Mouse (Mus musculus): Measurements from ENCODE around the gene Nlgn1. TPM values are rescaled to one million over a fixed set of nuclear protein-coding genes. Genes with fewer than 3 reads are reported as not detected.
"Not testable (repeated sequence)": the region's sequence is repeated elsewhere in the genome, so short reads cannot be mapped to it uniquely, and the experiment has no call there.

Gene Nlgn1
- polyA plus RNA-seq, 1 experiment from 2014 or later = 0.09 TPM

DNA sequence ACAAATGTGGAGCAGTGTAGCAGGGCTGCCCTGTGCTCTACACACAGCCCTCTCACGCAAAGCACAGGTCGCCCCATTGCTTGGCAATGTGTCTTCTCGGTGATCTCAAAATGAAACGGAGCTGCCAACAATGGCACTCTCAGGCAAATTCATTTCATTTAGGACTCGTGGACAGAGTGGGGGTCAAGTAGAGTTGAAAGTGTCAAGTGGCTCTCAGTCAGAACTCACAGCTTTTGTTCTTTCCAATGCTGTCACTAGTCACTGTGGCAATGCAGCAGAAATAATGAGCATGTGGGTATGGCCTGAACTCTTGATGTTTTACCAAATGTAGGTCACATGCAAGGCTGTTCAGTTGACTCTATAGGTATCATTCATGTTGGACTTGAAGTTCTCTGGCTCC, 756.7 kb downstream of the Nlgn1 start:
- no peaks in the 10 kb centered on the region for H3K4me1 ChIP-seq (replicated peaks)
- H3K27ac ChIP-seq = no peak overlapping the region
- WGBS (ENCODE audit: insufficient replicate concordance) = 69% methylated on average over 5 of the region's 5 CpGs
- DNase-seq = no peak
- no peak overlapping the region for H3K9ac ChIP-seq
- H3K27me3 ChIP-seq = no peaks in the 10 kb centered on the region
- no peak overlapping the region for H3K4me3 ChIP-seq (replicated peaks)
- H3K9me3 ChIP-seq (replicated peaks) = no peaks in the 10 kb centered on the region
- H3K4me2 ChIP-seq = no peak overlapping the region
- no peaks in the 10 kb centered on the region for H3K36me3 ChIP-seq
- ATAC-seq (ENCODE audit: low read depth) = no peak

GRCm38 (mm10) chr3:25574840-25575239, 757.4 kb downstream of the Nlgn1 start:
- DNase-seq = no peak
- no peak overlapping the region for H3K4me3 ChIP-seq (replicated peaks)
- H3K9me3 ChIP-seq (replicated peaks) = no peaks in the 10 kb centered on the region
- no peak overlapping the region for H3K27ac ChIP-seq
- no peaks in the 10 kb centered on the region for H3K4me1 ChIP-seq (replicated peaks)
- no peaks in the 10 kb centered on the region for H3K27me3 ChIP-seq
- H3K9ac ChIP-seq = no peak overlapping the region
- H3K36me3 ChIP-seq = no peaks in the 10 kb centered on the region
- WGBS (ENCODE audit: insufficient replicate concordance) = 62% methylated on average over 3 of the region's 3 CpGs
- no peak overlapping the region for H3K4me2 ChIP-seq
- ATAC-seq (ENCODE audit: low read depth) = no peak

GRCm38 (mm10) chr3:25558513-25558912, 773.7 kb downstream of the Nlgn1 start:
- H3K36me3 ChIP-seq; H3K4me1 ChIP-seq (replicated peaks); H3K27ac ChIP-seq; H3K9ac ChIP-seq; H3K4me2 ChIP-seq; H3K27me3 ChIP-seq; ATAC-seq (ENCODE audit: low read depth); H3K4me3 ChIP-seq (replicated peaks); H3K9me3 ChIP-seq (replicated peaks); DNase-seq: not testable (repeated sequence)
- WGBS (ENCODE audit: insufficient replicate concordance) = 68% methylated on average over 1 of the region's 1 CpGs

- WGBS (ENCODE audit: insufficient replicate concordance) = 68% methylated on average over 7 of the region's 7 CpGs
Measured at GRCm38 (mm10) chr3:25549097-25549496, 783.2 kb downstream of the Nlgn1 start.

GRCm38 (mm10) chr3:25524236-25524635, 808.0 kb downstream of the Nlgn1 start:
- not testable (repeated sequence) for H3K4me1 ChIP-seq (replicated peaks); H3K4me3 ChIP-seq (replicated peaks); H3K27me3 ChIP-seq; H3K4me2 ChIP-seq; H3K36me3 ChIP-seq; DNase-seq; H3K27ac ChIP-seq; H3K9ac ChIP-seq; H3K9me3 ChIP-seq (replicated peaks); ATAC-seq (ENCODE audit: low read depth)
- WGBS (ENCODE audit: insufficient replicate concordance) = 44% methylated on average over 2 of the region's 3 CpGs

More at GRCm38 (mm10) chr3:25549097-25549496, 783.2 kb downstream of the Nlgn1 start:
- H3K27me3 ChIP-seq; H3K4me3 ChIP-seq (replicated peaks); H3K9ac ChIP-seq; H3K36me3 ChIP-seq; H3K4me1 ChIP-seq (replicated peaks); H3K4me2 ChIP-seq; ATAC-seq (ENCODE audit: low read depth); H3K27ac ChIP-seq; DNase-seq; H3K9me3 ChIP-seq (replicated peaks): not testable (repeated sequence)

DNA sequence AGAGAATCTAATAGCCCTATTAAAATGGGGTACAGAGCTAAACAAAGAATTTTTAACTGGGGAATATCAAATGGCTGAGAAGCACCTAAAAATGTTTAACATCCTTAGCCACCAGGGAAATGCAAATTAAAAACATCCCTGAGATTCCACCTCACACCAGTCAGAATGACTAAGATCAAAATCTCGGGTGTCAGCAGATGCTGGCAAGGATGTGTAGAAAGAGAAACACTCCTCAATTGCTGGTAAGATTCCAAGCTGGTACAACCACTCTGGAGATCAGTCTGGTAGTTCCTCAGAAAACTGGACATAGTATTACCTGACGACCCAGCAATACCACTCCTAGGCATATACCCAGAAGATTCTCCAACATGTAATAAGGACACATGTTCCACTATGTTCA, 869.2 kb downstream of the Nlgn1 start:
- Histone ChIP-seq H3K36me3 (no peaks in the 10 kb centered on the region), H3K4me2 (no peak overlapping the region), H3K9me3 (replicated peaks) (no peaks in the 10 kb centered on the region), H3K27me3 (no peaks in the 10 kb centered on the region), H3K9ac (no peak overlapping the region), H3K27ac (no peak overlapping the region), H3K4me1 (replicated peaks) (no peaks in the 10 kb centered on the region), H3K4me3 (replicated peaks) (no peak overlapping the region)
- DNase-seq (no peak), ATAC-seq (ENCODE audit: low read depth) (no peak)
- 66% methylated on average over 2 of the region's 2 CpGs for WGBS (ENCODE audit: insufficient replicate concordance)

DNA sequence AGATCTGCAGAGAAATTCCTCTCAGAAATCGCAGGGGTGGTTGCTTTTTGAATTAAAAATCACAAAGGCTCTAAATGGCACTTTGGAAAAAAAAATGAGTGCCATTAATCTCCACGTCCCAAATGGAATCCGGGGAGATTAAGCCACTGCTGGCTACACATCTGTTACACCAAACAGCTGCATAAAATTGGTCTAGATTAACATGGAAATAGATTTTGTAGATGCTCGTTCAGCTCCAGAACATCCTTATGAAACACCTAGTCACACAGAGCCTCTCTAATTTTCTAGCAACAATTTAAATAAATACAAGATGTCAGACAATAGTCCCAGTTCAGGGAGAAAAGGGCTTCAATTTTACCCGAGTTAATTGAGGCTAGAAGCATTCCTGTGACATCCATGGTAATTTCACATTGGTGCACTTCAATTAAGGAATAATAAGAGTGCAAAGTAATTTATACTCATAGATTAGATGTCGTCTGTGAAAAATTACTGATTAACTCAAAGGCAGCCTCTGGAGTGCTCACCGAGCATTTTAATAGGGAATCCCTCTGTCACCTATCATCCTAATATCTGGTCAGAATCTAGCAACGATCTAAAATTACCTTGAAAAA, 875.9 kb downstream of the Nlgn1 start:
- no peak for ATAC-seq (ENCODE audit: low read depth)
- Histone ChIP-seq H3K4me2 (no peak overlapping the region), H3K4me3 (replicated peaks) (no peak overlapping the region), H3K9ac (no peak overlapping the region), H3K4me1 (replicated peaks) (no peaks in the 10 kb centered on the region), H3K36me3 (no peaks in the 10 kb centered on the region), H3K27me3 (no peaks in the 10 kb centered on the region), H3K27ac (no peak overlapping the region), H3K9me3 (replicated peaks) (no peaks in the 10 kb centered on the region)
- no peak for DNase-seq
- WGBS (ENCODE audit: insufficient replicate concordance) = 53% methylated on average over 8 of the region's 8 CpGs

- H3K4me3 ChIP-seq (replicated peaks) = no peak overlapping the region
- ATAC-seq (ENCODE audit: low read depth) = no peak
- DNase-seq = no peak
- H3K27me3 ChIP-seq = no peaks in the 10 kb centered on the region
- H3K4me1 ChIP-seq (replicated peaks) = no peaks in the 10 kb centered on the region
- no peaks in the 10 kb centered on the region for H3K9me3 ChIP-seq (replicated peaks)
- no peak overlapping the region for H3K4me2 ChIP-seq
- no peak overlapping the region for H3K27ac ChIP-seq
- H3K9ac ChIP-seq = no peak overlapping the region
- WGBS (ENCODE audit: insufficient replicate concordance) = 47% methylated on average over 1 of the region's 1 CpGs
- H3K36me3 ChIP-seq = no peaks in the 10 kb centered on the region
Measured at GRCm38 (mm10) chr3:25452314-25452713, 879.9 kb downstream of the Nlgn1 start.

- no peak overlapping the region for H3K27ac ChIP-seq
- no peaks in the 10 kb centered on the region for H3K9me3 ChIP-seq (replicated peaks)
- DNase-seq = no peak
- H3K9ac ChIP-seq = no peak overlapping the region
- no peaks in the 10 kb centered on the region for H3K36me3 ChIP-seq
- H3K4me3 ChIP-seq (replicated peaks) = no peak overlapping the region
- no peak for ATAC-seq (ENCODE audit: low read depth)
- H3K27me3 ChIP-seq = no peaks in the 10 kb centered on the region
- no peak overlapping the region for H3K4me2 ChIP-seq
- no peaks in the 10 kb centered on the region for H3K4me1 ChIP-seq (replicated peaks)
- WGBS (ENCODE audit: insufficient replicate concordance) = 52% methylated on average over 6 of the region's 6 CpGs
Measured at GRCm38 (mm10) chr3:25450471-25450870, 881.8 kb downstream of the Nlgn1 start.

DNA sequence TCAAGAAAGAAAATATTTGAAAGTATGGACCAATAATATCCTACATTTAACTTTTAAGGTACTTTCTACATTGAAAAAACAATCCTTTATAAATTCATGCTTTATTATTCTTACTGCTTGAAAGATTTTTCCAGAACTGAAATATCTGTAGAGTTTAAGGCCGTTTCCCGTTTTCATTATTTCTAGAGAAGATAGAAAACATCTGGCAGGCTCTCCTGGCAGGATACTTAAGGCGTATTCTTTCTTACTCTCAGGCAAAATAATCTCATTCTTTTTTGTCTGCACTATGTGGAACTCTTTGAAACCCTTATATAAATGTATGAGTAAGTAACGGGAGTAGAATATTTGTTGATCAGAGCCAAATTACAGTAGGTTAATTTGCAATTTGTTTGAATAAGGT, 882.9 kb downstream of the Nlgn1 start:
- Histone ChIP-seq H3K4me2 (no peak overlapping the region), H3K4me1 (replicated peaks) (no peaks in the 10 kb centered on the region), H3K36me3 (no peaks in the 10 kb centered on the region), H3K9me3 (replicated peaks) (no peaks in the 10 kb centered on the region), H3K27me3 (no peaks in the 10 kb centered on the region), H3K27ac (no peak overlapping the region), H3K4me3 (replicated peaks) (no peak overlapping the region), H3K9ac (no peak overlapping the region)
- ATAC-seq (ENCODE audit: low read depth) (no peak), DNase-seq (no peak)
- 67% methylated on average over 4 of the region's 4 CpGs for WGBS (ENCODE audit: insufficient replicate concordance)

GRCm38 (mm10) chr3:25447181-25447580, 885.1 kb downstream of the Nlgn1 start:
- H3K4me2 ChIP-seq = no peak overlapping the region
- H3K4me3 ChIP-seq (replicated peaks) = no peak overlapping the region
- H3K27me3 ChIP-seq = no peaks in the 10 kb centered on the region
- 45% methylated on average over 1 of the region's 1 CpGs for WGBS (ENCODE audit: insufficient replicate concordance)
- no peak overlapping the region for H3K27ac ChIP-seq
- no peaks in the 10 kb centered on the region for H3K9me3 ChIP-seq (replicated peaks)
- no peak for DNase-seq
- H3K9ac ChIP-seq = no peak overlapping the region
- no peak for ATAC-seq (ENCODE audit: low read depth)
- no peaks in the 10 kb centered on the region for H3K36me3 ChIP-seq
- H3K4me1 ChIP-seq (replicated peaks) = no peaks in the 10 kb centered on the region

DNA sequence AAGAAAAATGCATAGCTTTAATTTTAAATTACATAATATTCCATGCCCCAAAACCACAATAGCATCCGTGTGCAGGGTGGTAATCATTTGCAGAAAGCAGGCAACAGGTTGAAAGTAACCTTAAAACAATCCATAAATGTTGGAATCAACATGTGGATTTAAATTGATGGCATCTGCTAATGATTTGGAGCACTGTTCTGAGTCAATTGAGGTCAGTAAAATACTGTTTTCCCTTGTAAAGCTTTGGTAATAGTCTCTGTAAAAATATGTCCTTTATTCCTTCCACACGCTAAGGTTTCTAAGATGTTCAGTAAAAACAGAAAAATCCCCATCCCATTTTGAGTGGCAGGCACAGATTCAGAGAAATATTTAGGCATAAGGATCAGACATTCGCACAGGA, 888.6 kb downstream of the Nlgn1 start:
- WGBS (ENCODE audit: insufficient replicate concordance) = 59% methylated on average over 3 of the region's 3 CpGs
- H3K4me1 ChIP-seq (replicated peaks) = no peaks in the 10 kb centered on the region

More for the DNA sequence above, 888.6 kb downstream of the Nlgn1 start:
- Histone ChIP-seq H3K4me3 (replicated peaks) (no peak overlapping the region), H3K27ac (no peak overlapping the region), H3K36me3 (no peaks in the 10 kb centered on the region), H3K4me2 (no peak overlapping the region), H3K9me3 (replicated peaks) (no peaks in the 10 kb centered on the region), H3K27me3 (no peaks in the 10 kb centered on the region), H3K9ac (no peak overlapping the region)
- DNase-seq = no peak
- no peak for ATAC-seq (ENCODE audit: low read depth)

All from liver, embryonic 13.5 days (tissue).